Mouse (Mus musculus): ENCODE data around the gene Nfkb2.

GRCm38 (mm10) chr19:46304216-46304841 is at the start of gene Nfkb2:
- peak; percentile 89 for TF ChIP-seq CTCF (IDR thresholded peaks at IDR 0.05; ENCODE audit: low read depth)
- peak; percentile 18; the same call in 1 of the 2 replicates for TF ChIP-seq EP300 (IDR thresholded peaks at IDR 0.05; ENCODE audit: low read depth)

All from heart, postnatal 0 days (tissue).